Mouse (Mus musculus): Measurements from ENCODE around the gene Lgals9. TPM values are rescaled to one million over a fixed set of nuclear protein-coding genes. Genes with fewer than 3 reads are reported as not detected.
A peak's percentile ranks its signal among the peaks of the same experiment; 100 is the strongest.

Gene Lgals9
- polyA plus RNA-seq (2015; fragmentation: Nextera tagmentation; extraction: Ambion mirVana) = 10.6 and 12.3 TPM in 2 replicates

DNA sequence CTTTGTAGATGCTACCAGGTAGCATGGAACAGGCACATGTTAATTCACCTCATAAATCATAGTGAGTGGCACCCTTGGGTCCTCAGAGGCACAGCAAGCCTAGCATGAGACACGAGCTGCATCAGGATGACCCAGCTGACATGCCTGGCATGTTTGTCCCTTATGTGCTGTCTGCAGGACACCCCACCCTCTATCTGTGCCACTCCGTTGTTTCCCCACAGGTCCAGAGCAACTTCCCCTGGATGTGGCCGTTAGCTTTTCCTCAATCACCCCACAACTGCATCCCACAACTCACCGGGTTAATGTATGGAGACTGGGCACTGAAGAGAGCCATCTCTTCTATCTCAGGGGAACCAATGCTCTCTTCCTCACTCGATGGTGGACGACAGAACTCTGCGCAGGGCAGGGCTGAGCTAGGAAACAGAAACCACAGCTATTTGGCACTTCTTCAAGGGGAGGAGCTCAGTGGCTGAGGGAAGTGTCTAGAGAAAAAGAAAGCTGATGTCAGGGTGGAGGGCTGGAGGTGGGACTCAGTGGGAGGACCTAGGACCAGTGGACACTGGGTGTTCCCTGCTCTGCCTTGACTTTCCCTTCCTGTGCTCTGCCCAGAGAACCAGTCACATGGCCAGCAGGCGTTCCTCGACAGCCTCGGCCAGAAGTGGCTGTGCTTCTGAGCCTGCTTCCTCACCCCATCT, at the start of gene Lgals9:
TSS of gene Lgals9 (minus strand) at position 464 of the 695 bp plus-strand sequence.
- Histone ChIP-seq H3K9ac (no peak within 1 kb of the TSS), H3K4me3 (no peak within 1 kb of the TSS), H3K9me3 (no peaks in the 10 kb centered on the region), H3K27ac (no peak within 1 kb of the TSS), H3K4me2 (no peak within 1 kb of the TSS), H3K27me3 (no peaks in the 10 kb centered on the region), H3K36me3 (no peaks in the 10 kb centered on the region), H3K4me1 (replicated peaks) (no peaks in the 10 kb centered on the region)
- WGBS = 80% methylated on average over 10 of the region's 10 CpGs
- ATAC-seq (ENCODE audit: low FRiP score) = no peak

DNA sequence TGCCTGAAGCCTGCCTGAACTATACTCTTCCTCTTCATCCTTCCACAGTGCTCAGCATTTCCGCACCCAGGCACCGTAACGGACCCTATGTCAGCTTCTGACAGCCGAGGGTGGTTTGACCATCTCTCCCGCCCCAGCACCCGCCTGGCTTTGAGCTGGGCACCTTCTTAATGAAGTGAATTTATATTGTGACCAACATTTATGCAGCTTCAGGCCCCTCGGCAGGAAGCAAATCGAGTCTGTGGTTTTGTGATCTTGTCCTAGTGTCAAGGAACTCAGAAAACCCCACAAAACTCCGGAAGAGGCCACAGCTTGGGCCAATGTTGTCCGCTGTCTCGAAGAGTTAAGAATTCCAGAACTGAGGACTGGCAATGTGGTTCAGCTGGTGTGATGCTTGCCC, 48.9 kb upstream of the Lgals9 start:
- peaks cover 15% of the 10 kb centered on the region for H3K4me1 ChIP-seq (replicated peaks)
- no peak overlapping the region for H3K4me2 ChIP-seq
- no peaks in the 10 kb centered on the region for H3K27me3 ChIP-seq
- H3K27ac ChIP-seq = no peak overlapping the region
- 0 out of 2 replicates have a peak, but pooled peaks cover 10% of the 10 kb centered on the region for H3K36me3 ChIP-seq
- H3K9ac ChIP-seq = no peak overlapping the region
- 90% methylated on average over 11 of the region's 11 CpGs for WGBS
- no peak overlapping the region for H3K4me3 ChIP-seq
- no peak for ATAC-seq (ENCODE audit: low FRiP score)
- no peaks in the 10 kb centered on the region for H3K9me3 ChIP-seq

DNA sequence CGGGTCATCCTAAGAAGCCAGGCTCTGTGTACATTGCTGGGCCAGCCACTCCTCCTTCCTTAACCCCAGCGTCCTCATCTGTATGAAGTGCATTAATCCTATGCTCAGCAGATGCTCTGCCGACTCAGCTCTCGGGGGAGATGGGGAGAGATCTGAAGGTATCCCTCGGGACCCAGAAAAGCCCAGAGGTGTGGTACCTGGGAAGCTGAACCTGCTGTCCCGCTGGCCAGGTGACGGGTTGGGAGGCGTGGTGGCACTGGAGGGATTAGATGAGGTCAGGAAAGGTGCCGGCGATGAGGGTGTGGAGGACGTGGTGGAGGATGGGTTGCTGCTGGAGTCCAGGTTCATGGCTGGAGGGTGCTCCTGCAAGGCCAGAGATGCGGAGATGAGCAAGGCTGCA, 48.3 kb upstream of the Lgals9 start:
- ATAC-seq (ENCODE audit: low FRiP score) = no peak
- peaks cover 15% of the 10 kb centered on the region for H3K4me1 ChIP-seq (replicated peaks)
- H3K4me2 ChIP-seq = no peak overlapping the region
- no peaks in the 10 kb centered on the region for H3K9me3 ChIP-seq
- H3K27me3 ChIP-seq = no peaks in the 10 kb centered on the region
- H3K27ac ChIP-seq = no peak overlapping the region
- WGBS = 84% methylated on average over 12 of the region's 12 CpGs
- H3K9ac ChIP-seq = no peak overlapping the region
- H3K36me3 ChIP-seq = peaks cover 12% of the 10 kb centered on the region; the same call in 1 of the 2 replicates
- no peak overlapping the region for H3K4me3 ChIP-seq

DNA sequence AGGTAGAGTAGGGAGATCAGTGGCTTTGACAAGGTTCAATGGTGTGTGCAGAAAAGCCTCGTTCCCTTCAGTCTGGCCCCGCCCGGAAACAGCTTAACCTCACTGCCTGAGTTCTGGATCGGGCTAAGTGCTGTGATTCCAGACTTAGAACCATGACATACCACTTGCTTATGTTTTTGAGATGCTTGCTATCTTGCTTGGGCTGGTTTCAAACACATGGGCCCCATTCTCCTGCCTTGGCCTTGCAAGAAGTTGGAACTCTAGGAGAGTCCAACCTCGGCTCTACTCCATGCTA, 46.7 kb upstream of the Lgals9 start:
- Histone ChIP-seq H3K9me3 (no peaks in the 10 kb centered on the region), H3K27me3 (no peaks in the 10 kb centered on the region), H3K9ac (0 out of 2 replicates have a peak overlapping the region, but pooled peaks have one; percentile 46), H3K4me3 (no peak overlapping the region), H3K36me3 (peaks cover 22% of the 10 kb centered on the region), H3K27ac (no peak overlapping the region), H3K4me1 (replicated peaks) (peaks cover 12% of the 10 kb centered on the region), H3K4me2 (no peak overlapping the region)
- 78% methylated on average over 5 of the region's 5 CpGs for WGBS
- ATAC-seq (ENCODE audit: low FRiP score) = no peak

DNA sequence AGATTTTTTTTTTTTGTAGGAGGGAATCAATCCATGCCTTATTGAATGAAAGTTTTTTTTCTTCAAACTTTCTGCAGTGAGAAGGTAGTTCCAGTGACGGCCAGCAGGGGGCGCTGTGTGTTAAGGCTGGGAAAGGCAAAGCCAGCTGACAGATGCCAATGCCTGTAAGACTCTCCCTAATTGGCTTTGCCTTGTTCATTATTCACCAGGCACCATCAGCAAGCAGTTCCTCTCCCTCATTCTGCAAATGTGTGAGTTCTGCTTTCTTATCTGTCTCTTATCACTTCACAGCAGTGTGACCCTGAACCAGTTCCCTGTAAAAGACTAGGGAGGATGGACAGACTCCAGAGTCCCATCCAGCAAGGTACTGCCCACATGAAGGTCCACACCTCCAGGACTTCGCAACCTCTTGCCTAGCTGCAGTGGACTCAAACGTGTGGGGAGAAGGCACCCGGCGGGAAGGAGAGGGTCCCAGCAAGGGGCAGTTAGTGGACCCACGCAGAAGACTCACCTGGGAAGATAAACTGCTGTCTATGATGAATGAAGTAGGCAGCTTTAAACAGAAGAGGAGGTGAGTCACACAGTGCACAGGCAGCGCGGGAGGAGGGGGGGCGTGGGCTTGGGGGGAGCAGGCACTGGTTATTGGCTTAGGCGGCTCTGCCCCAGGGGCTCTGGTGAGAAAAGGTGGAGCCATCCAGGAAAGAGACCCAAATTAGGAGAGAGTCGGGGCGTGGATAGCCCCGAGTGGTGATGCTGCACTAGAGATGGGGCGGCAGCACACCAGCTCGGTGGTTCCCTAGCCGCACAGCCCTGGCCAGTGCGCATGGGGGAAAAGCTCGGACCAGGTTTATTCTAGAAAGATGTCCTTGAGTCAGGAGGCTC, 46.1 kb upstream of the Lgals9 start:
- H3K9me3 ChIP-seq = no peaks in the 10 kb centered on the region
- no peaks in the 10 kb centered on the region for H3K27me3 ChIP-seq
- WGBS = 63% methylated on average over 19 of the region's 19 CpGs
- ATAC-seq (ENCODE audit: low FRiP score) = peak; percentile 59; the same call in 1 of the 2 replicates
- H3K4me1 ChIP-seq (replicated peaks) = peaks cover 7% of the 10 kb centered on the region
- H3K4me2 ChIP-seq = no peak overlapping the region
- H3K9ac ChIP-seq = 0 out of 2 replicates have a peak overlapping the region, but pooled peaks have one; percentile 46
- peaks cover 22% of the 10 kb centered on the region for H3K36me3 ChIP-seq
- H3K4me3 ChIP-seq = no peak overlapping the region
- peak overlapping the region; percentile 44; the same call in 1 of the 2 replicates for H3K27ac ChIP-seq

DNA sequence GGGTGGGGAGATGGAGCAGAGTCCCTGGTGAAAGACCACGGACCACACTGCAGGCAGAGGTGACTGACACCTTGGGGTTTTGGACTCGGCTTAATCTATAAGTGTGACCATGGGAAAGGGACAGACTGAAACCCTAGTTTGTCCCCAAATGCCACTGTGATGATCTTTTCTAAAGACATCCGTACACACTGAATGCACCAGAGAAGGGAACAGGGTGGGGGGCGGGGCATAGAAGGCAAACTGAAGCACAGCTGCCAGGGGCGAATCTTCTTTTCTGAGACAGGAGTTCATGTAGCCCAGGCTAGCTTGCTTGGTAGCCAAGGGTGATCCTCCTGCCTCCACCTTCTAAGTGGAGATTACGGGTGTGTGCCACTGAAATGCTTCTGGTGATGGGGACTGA, 39.0 kb upstream of the Lgals9 start:
- Histone ChIP-seq H3K9me3 (no peaks in the 10 kb centered on the region), H3K36me3 (peaks cover 49% of the 10 kb centered on the region), H3K4me2 (no peak overlapping the region), H3K4me3 (no peak overlapping the region), H3K27me3 (no peaks in the 10 kb centered on the region), H3K27ac (no peak overlapping the region), H3K4me1 (replicated peaks) (no peaks in the 10 kb centered on the region), H3K9ac (no peak overlapping the region)
- WGBS = 71% methylated on average over 6 of the region's 6 CpGs
- ATAC-seq (ENCODE audit: low FRiP score) = no peak

DNA sequence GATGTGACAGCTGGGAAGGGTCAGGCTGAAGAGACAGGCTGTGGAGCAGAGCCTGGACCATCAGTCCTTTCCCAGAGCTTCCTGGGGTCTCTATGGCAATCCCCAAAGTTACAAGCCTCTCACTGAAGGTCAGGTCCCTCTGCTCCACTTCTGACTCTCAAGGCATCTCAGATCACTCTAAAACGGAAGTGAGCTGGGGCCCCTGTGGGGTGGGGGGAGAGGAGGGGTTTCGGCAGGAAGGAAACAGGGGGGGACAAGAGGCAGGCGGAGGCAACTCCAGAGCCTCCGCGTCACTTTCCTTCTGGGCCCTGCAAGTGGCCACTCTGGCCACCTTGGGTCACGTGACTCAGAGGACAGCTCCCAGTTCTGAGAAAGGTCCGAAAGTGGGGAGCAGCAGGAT, 38.6 kb upstream of the Lgals9 start:
- no peak for ATAC-seq (ENCODE audit: low FRiP score)
- Histone ChIP-seq H3K4me3 (no peak overlapping the region), H3K36me3 (peaks cover 53% of the 10 kb centered on the region), H3K9me3 (no peaks in the 10 kb centered on the region), H3K27me3 (no peaks in the 10 kb centered on the region), H3K27ac (no peak overlapping the region), H3K4me1 (replicated peaks) (no peaks in the 10 kb centered on the region), H3K4me2 (no peak overlapping the region), H3K9ac (no peak overlapping the region)
- WGBS = 60% methylated on average over 7 of the region's 7 CpGs

DNA sequence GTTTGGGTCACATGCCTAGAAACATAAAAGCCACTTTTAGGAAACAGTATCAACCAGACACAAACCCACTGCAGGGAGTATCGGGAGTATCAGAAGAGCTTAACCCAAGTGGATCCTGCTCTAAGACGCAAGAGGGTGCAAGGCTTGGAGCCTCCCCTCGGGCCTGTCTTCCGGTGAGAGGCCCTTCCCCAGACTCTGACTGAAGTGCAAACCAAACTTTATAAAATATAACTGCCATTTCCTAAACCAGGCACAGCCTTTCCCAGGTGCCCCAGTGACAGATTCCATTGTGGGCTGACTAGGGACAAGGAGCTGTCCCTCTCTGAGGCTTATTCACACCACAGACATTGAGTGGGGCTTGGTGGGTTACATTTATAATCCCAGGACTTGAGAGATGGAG, 38.1 kb upstream of the Lgals9 start:
- no peak overlapping the region for H3K9ac ChIP-seq
- H3K36me3 ChIP-seq = peaks cover 54% of the 10 kb centered on the region
- no peaks in the 10 kb centered on the region for H3K9me3 ChIP-seq
- no peak overlapping the region for H3K4me2 ChIP-seq
- WGBS = 78% methylated on average over 4 of the region's 4 CpGs
- no peak for ATAC-seq (ENCODE audit: low FRiP score)
- no peak overlapping the region for H3K4me3 ChIP-seq
- H3K27ac ChIP-seq = no peak overlapping the region
- H3K27me3 ChIP-seq = no peaks in the 10 kb centered on the region
- no peaks in the 10 kb centered on the region for H3K4me1 ChIP-seq (replicated peaks)

DNA sequence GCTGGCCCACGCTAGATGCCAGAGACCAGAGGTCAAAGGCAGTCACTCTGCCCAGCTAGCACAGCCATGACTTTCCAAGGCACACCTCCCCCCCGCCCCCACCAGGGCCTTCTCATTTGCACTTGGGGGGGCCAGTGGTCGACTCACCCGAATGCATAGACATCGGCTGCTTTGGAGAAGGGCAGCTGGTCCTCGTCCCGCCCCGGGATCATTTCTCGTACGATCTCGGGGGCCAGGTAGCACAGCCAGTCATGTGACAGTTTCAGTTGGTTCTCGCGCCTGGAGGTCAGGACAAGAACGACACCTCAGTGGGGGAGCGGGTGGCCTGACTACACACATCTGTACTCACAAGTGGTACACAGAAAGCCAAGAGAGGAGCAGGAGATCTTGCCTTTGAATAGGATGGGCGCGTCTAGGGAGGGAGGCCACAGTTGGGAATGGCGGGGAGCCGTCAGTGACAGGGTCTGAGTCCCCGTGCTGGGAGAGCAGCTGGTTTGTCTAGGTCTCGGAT, 35.8 kb upstream of the Lgals9 start:
- ATAC-seq (ENCODE audit: low FRiP score) = no peak
- H3K9me3 ChIP-seq = no peaks in the 10 kb centered on the region
- no peak overlapping the region for H3K9ac ChIP-seq
- no peak overlapping the region for H3K4me3 ChIP-seq
- H3K27me3 ChIP-seq = no peaks in the 10 kb centered on the region
- WGBS = 76% methylated on average over 21 of the region's 21 CpGs
- H3K4me1 ChIP-seq (replicated peaks) = no peaks in the 10 kb centered on the region; the same call in 1 of the 2 replicates
- no peak overlapping the region for H3K4me2 ChIP-seq
- peaks cover 64% of the 10 kb centered on the region for H3K36me3 ChIP-seq
- no peak overlapping the region for H3K27ac ChIP-seq

DNA sequence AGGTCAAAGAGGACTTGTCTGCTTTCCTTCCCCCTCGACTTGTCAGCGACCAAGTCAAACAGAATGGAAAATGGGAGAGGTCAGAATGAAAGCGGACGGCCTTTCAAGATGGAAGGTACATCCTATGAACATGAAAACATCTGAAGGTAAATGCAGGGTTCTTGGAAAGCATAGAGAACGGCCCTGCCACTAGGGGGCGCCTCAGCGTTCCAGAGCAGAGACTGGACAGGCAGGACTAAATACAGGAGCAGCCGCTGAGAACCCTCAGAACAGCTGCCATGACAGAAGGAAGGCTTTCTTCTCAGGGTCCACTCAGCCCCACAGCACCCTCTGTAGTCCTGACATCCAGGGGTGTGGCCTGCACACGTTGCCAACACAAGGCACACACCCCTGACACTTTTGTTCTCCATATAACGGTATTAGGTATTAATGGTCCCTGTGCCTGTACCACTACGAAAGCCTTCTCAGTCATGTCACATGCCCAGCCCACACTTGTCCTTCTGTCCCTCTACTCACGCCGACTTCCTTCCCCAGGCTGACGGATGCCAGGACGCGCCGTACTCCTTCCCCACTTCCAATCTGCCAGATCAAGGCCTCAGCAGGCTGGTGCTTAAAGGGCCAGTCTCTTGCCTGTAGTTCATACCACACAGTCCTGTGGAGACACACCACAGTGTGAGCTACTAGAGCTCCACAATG, 35.2 kb upstream of the Lgals9 start:
- Histone ChIP-seq H3K4me2 (no peak overlapping the region), H3K27ac (no peak overlapping the region), H3K4me3 (no peak overlapping the region), H3K36me3 (peaks cover 59% of the 10 kb centered on the region), H3K9me3 (no peaks in the 10 kb centered on the region), H3K27me3 (no peaks in the 10 kb centered on the region), H3K4me1 (replicated peaks) (peaks cover under 1% of the 10 kb centered on the region), H3K9ac (no peak overlapping the region)
- no peak for ATAC-seq (ENCODE audit: low FRiP score)
- 84% methylated on average over 17 of the region's 17 CpGs for WGBS

DNA sequence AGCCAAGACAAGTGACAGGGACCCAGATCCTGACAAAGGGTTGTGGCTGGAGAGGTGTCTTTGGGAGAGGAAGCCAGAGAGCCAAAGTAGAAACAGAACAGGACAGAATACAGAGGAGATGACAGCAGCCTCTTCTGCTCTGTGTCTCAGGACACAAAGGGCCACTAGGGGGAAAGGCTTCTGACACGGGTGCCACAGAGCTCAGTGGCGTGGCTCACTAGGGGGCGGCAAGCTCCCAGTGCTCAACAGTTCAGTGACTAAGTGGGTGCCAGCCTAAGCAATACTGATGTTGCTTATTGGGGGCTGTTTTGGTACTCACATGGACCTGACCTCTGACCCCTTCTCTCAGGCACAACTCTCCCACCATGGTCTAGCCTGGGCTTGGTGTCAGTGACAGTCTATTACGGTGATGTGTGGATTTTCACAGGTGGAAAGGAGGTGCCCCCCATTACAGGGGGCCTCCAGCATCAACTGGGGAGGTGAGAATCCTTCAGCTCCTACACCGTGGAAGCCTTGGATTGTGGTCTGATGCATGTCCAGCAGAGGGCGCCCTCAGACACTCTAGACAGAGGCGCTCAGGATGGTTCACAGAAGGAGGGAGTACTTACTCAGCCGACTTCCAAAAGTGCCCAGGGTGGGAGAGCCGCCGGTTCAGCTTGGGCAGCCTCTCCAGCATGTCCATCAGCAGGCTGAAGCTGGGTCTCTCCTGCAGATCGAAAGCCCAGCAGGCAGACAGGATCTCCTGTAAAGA, 34.4 kb upstream of the Lgals9 start:
- Histone ChIP-seq H3K4me2 (no peak overlapping the region), H3K9me3 (no peaks in the 10 kb centered on the region), H3K36me3 (peaks cover 59% of the 10 kb centered on the region), H3K27me3 (no peaks in the 10 kb centered on the region), H3K27ac (no peak overlapping the region), H3K4me3 (no peak overlapping the region), H3K9ac (no peak overlapping the region), H3K4me1 (replicated peaks) (peaks cover 9% of the 10 kb centered on the region)
- WGBS = 49% methylated on average over 11 of the region's 11 CpGs
- no peak for ATAC-seq (ENCODE audit: low FRiP score)

Measured in hindbrain, embryonic 13.5 days (tissue).